Mouse (Mus musculus): Measurements from ENCODE around the gene Slc12a9. TPM values are rescaled to one million over a fixed set of nuclear protein-coding genes. Genes with fewer than 3 reads are reported as not detected.

Gene Slc12a9
- total and polyA plus RNA-seq, 2 experiments from 2014 or later = 18.4 to 21.8 TPM

GRCm38 (mm10) chr5:137346983-137347382, 13.6 kb upstream of the Slc12a9 start:
- no peak for ATAC-seq
- Histone ChIP-seq H3K4me3 (ENCODE audit: low read depth, low read length) (no peak overlapping the region), H3K9ac (no peak overlapping the region), H3K4me2 (ENCODE audit: low read depth) (no peak overlapping the region), H3K9me3 (ENCODE audit: low read length) (no peaks in the 10 kb centered on the region), H3K27me3 (ENCODE audit: insufficient read depth, low read length) (peaks cover 15% of the 10 kb centered on the region), H3K27ac (ENCODE audit: low read depth, low read length) (no peak overlapping the region), H3K36me3 (ENCODE audit: insufficient read depth) (no peaks in the 10 kb centered on the region), H3K4me1 (ENCODE audit: insufficient read depth) (peaks cover 13% of the 10 kb centered on the region)
- TF ChIP-seq CTCF (IDR thresholded peaks at IDR 0.05; ENCODE audit: low read depth) = no peak
- no peak for DNase-seq
- 89% methylated on average over 4 of the region's 4 CpGs for WGBS

DNA sequence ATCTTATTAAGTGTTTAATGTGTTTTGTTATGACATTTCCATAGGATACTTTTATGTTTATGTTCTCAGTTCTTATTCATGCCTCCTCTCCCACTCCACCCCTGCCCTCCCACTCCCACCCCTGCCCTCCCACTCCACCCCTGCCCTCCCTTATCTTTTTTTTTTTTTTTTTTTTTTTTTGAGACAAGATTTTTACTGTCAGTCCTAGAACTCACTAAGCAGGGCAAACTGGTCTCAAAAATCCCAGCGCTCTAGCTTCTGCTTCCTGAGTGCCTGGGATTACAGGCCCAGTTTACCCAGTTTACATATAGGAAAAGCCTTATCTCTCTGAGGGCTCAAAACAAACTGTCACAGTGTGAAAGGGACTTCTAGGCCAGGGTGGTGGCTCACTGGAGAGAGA, 13.0 kb upstream of the Slc12a9 start:
- 89% methylated on average over 1 of the region's 1 CpGs for WGBS
- ATAC-seq (no peak), DNase-seq (no peak)
- no peak overlapping the region for H3K27ac ChIP-seq (ENCODE audit: low read depth, low read length)
- no peak overlapping the region for H3K9ac ChIP-seq
- no peak overlapping the region for H3K4me3 ChIP-seq (ENCODE audit: low read depth, low read length)
- H3K36me3 ChIP-seq (ENCODE audit: insufficient read depth) = no peaks in the 10 kb centered on the region
- no peak for TF ChIP-seq CTCF (IDR thresholded peaks at IDR 0.05; ENCODE audit: low read depth)
- H3K9me3 ChIP-seq (ENCODE audit: low read length) = no peaks in the 10 kb centered on the region
- H3K4me2 ChIP-seq (ENCODE audit: low read depth) = no peak overlapping the region
- peaks cover 15% of the 10 kb centered on the region for H3K27me3 ChIP-seq (ENCODE audit: insufficient read depth, low read length)
- peaks cover 13% of the 10 kb centered on the region for H3K4me1 ChIP-seq (ENCODE audit: insufficient read depth)

DNA sequence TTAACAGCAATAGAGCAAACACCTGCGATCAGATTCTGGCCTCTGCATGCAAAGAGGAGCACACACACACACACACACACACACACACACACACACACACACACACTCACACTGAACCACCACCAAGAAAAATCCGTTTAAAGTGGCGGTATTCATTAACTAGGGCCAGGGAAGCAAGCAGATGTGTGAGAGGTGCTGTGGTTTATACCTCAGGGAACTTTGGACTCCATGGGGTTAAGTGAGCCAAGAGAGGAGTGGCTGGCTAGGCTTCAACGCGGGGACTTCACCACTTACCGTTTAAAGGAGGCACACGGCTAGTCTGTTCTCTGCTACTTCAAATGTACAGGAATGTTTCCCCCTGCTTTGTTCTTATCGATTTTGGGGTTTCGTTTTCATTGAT, 12.4 kb upstream of the Slc12a9 start:
- H3K27me3 ChIP-seq (ENCODE audit: insufficient read depth, low read length) = peaks cover 15% of the 10 kb centered on the region
- no peaks in the 10 kb centered on the region for H3K36me3 ChIP-seq (ENCODE audit: insufficient read depth)
- H3K9ac ChIP-seq = no peak overlapping the region
- no peaks in the 10 kb centered on the region for H3K9me3 ChIP-seq (ENCODE audit: low read length)
- H3K4me2 ChIP-seq (ENCODE audit: low read depth) = no peak overlapping the region
- DNase-seq = no peak
- TF ChIP-seq CTCF (IDR thresholded peaks at IDR 0.05; ENCODE audit: low read depth) = no peak
- peaks cover 13% of the 10 kb centered on the region for H3K4me1 ChIP-seq (ENCODE audit: insufficient read depth)
- H3K27ac ChIP-seq (ENCODE audit: low read depth, low read length) = no peak overlapping the region
- WGBS = 17% methylated on average over 9 of the region's 9 CpGs
- ATAC-seq = no peak
- H3K4me3 ChIP-seq (ENCODE audit: low read depth, low read length) = no peak overlapping the region

- no peaks in the 10 kb centered on the region for H3K9me3 ChIP-seq (ENCODE audit: low read length)
- peaks cover 8% of the 10 kb centered on the region for H3K27me3 ChIP-seq (ENCODE audit: insufficient read depth, low read length)
- no peak overlapping the region for H3K9ac ChIP-seq
- DNase-seq (no peak), ATAC-seq (no peak)
- no peak overlapping the region for H3K4me2 ChIP-seq (ENCODE audit: low read depth)
- H3K36me3 ChIP-seq (ENCODE audit: insufficient read depth) = no peaks in the 10 kb centered on the region
- TF ChIP-seq CTCF (IDR thresholded peaks at IDR 0.05; ENCODE audit: low read depth) = peak; percentile 33
- peaks cover 17% of the 10 kb centered on the region for H3K4me1 ChIP-seq (ENCODE audit: insufficient read depth)
- H3K27ac ChIP-seq (ENCODE audit: low read depth, low read length) = no peak overlapping the region
- H3K4me3 ChIP-seq (ENCODE audit: low read depth, low read length) = no peak overlapping the region
Observed at GRCm38 (mm10) chr5:137343869-137344268, 10.5 kb upstream of the Slc12a9 start.

GRCm38 (mm10) chr5:137343412-137343811, 10.0 kb upstream of the Slc12a9 start:
- Histone ChIP-seq H3K4me3 (ENCODE audit: low read depth, low read length) (no peak overlapping the region), H3K4me2 (ENCODE audit: low read depth) (no peak overlapping the region), H3K27ac (ENCODE audit: low read depth, low read length) (no peak overlapping the region), H3K36me3 (ENCODE audit: insufficient read depth) (no peaks in the 10 kb centered on the region), H3K9me3 (ENCODE audit: low read length) (no peaks in the 10 kb centered on the region), H3K27me3 (ENCODE audit: insufficient read depth, low read length) (peaks cover 4% of the 10 kb centered on the region; the same call in 1 of the 2 replicates), H3K4me1 (ENCODE audit: insufficient read depth) (peaks cover 13% of the 10 kb centered on the region; the same call in 1 of the 2 replicates), H3K9ac (no peak overlapping the region)
- TF ChIP-seq CTCF (IDR thresholded peaks at IDR 0.05; ENCODE audit: low read depth) = no peak
- DNase-seq = no peak
- no peak for ATAC-seq
- 94% methylated on average over 5 of the region's 5 CpGs for WGBS

GRCm38 (mm10) chr5:137342407-137343012, 9.1 kb upstream of the Slc12a9 start:
- H3K27me3 ChIP-seq (ENCODE audit: insufficient read depth, low read length) = no peaks in the 10 kb centered on the region
- no peak overlapping the region for H3K4me3 ChIP-seq (ENCODE audit: low read depth, low read length)
- 81% methylated on average over 7 of the region's 7 CpGs for WGBS
- no peak for TF ChIP-seq CTCF (IDR thresholded peaks at IDR 0.05; ENCODE audit: low read depth)
- no peak overlapping the region for H3K4me2 ChIP-seq (ENCODE audit: low read depth)
- 0 out of 2 replicates have a peak, but pooled peaks cover 12% of the 10 kb centered on the region for H3K4me1 ChIP-seq (ENCODE audit: insufficient read depth)
- no peak overlapping the region for H3K9ac ChIP-seq
- no peaks in the 10 kb centered on the region for H3K36me3 ChIP-seq (ENCODE audit: insufficient read depth)
- no peak overlapping the region for H3K27ac ChIP-seq (ENCODE audit: low read depth, low read length)
- no peaks in the 10 kb centered on the region for H3K9me3 ChIP-seq (ENCODE audit: low read length)
- ATAC-seq (no peak), DNase-seq (no peak)

DNA sequence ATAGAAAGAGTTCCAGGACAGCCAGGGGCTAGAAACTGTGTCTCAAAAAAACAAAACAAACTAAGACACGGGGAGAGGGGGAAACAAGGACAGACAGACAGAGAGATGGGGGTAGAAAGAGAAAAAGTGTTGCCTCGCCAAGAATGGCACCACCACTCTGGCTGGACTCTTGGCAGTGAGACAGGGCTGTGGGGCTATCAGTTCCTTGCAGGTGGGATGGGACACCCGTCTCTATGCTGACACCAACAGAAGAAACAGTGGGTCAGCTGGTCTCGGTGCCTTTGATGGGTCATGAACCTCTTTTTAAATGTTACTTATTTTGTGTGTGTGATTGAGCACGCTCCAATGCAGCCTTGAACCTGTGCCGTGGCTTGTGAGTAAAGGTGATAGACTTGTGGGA, 6.8 kb upstream of the Slc12a9 start:
- peak overlapping the region; percentile 43 for H3K4me3 ChIP-seq (ENCODE audit: low read depth, low read length)
- no peaks in the 10 kb centered on the region for H3K27me3 ChIP-seq (ENCODE audit: insufficient read depth, low read length)
- no peaks in the 10 kb centered on the region for H3K36me3 ChIP-seq (ENCODE audit: insufficient read depth)
- ATAC-seq = no peak
- H3K4me2 ChIP-seq (ENCODE audit: low read depth) = peak overlapping the region; percentile 78
- no peak for DNase-seq
- H3K9me3 ChIP-seq (ENCODE audit: low read length) = no peaks in the 10 kb centered on the region
- 62% methylated on average over 6 of the region's 6 CpGs for WGBS
- H3K27ac ChIP-seq (ENCODE audit: low read depth, low read length) = peak overlapping the region; percentile 77
- peak overlapping the region; percentile 56 for H3K9ac ChIP-seq
- 0 out of 2 replicates have a peak, but pooled peaks cover 12% of the 10 kb centered on the region for H3K4me1 ChIP-seq (ENCODE audit: insufficient read depth)
- no peak for TF ChIP-seq CTCF (IDR thresholded peaks at IDR 0.05; ENCODE audit: low read depth)

Data from forebrain, postnatal 0 days (tissue).